Mouse (Mus musculus) heart, embryonic 11.5 days (tissue): Measurements from ENCODE around the gene Hat1. TPM values are rescaled to one million over a fixed set of nuclear protein-coding genes. Genes with fewer than 3 reads are reported as not detected.
A peak's percentile ranks its signal among the peaks of the same experiment; 100 is the strongest.

Experiments used
- ATAC-seq: fragments of 200-750 bp; cut with Nextera tagmentation; replicated peaks from 2 replicates; pipeline ENCODE4 v1.8.0; 2017; ENCODE audit warnings: moderate library complexity; ENCODE audit not compliant: insufficient number of reproducible peaks, low FRiP score, low TSS enrichment
- H3K27ac ChIP-seq: fragments of 300-500 bp; sonication (generic); 2 replicates; pipeline ENCODE4 v1.5.1; 2014; ENCODE audit warnings: mild to moderate bottlenecking, low read depth, low read length
- H3K27me3 ChIP-seq: fragments of 300-500 bp; sonication (generic); 2 replicates; pipeline ENCODE4 v1.6.1; 2014; ENCODE audit warnings: mild to moderate bottlenecking, low read length, mixed read lengths; ENCODE audit not compliant: control insufficient read depth, insufficient read depth
- H3K36me3 ChIP-seq: fragments of 300-500 bp; sonication (generic); 2 replicates; pipeline ENCODE4 v1.6.1; 2014; ENCODE audit warnings: mild to moderate bottlenecking, low read length, moderate library complexity, mixed read lengths; ENCODE audit not compliant: control insufficient read depth, insufficient read depth
- H3K4me1 ChIP-seq: fragments of 300-500 bp; sonication (generic); 2 replicates; pipeline ENCODE4 v1.6.1; 2014; ENCODE audit warnings: low read length; ENCODE audit not compliant: control insufficient read depth, insufficient read depth
- H3K4me2 ChIP-seq: fragments of 300-500 bp; sonication (generic); 2 replicates; pipeline ENCODE4 v1.6.1; 2014; ENCODE audit warnings: mild to moderate bottlenecking, moderate library complexity
- H3K4me3 ChIP-seq: fragments of 300-500 bp; sonication (generic); 2 replicates; pipeline ENCODE4 v1.5.1; 2014; ENCODE audit warnings: low read depth, low read length
- H3K9ac ChIP-seq: fragments of 300-500 bp; sonication (generic); 2 replicates; pipeline ENCODE4 v1.6.1; 2014; ENCODE audit warnings: mild to moderate bottlenecking, low read depth, low read length, moderate library complexity
- H3K9me3 ChIP-seq: fragments of 300-500 bp; sonication (generic); replicated peaks from 2 replicates; pipeline ENCODE4 v1.6.1; 2016; ENCODE audit warnings: low read length; ENCODE audit not compliant: control insufficient read depth
- WGBS: fragments of 180-500 bp; shearing (Covaris S2); extraction: QIAGEN DNeasy Blood & Tissue Kit; methylation state at CpG from one replicate; pipeline ENCODE4 v1.1.7; 2014; ENCODE audit not compliant: insufficient replicate concordance; 5-methylcytosine and 5-hydroxymethylcytosine counted together
- polyA plus RNA-seq: library from polyadenylated mRNA; unstranded; fragments of >200 nt; fragmentation: Nextera tagmentation; extraction: Ambion mirVana; gene quantifications from 2 replicates; pipeline ENCODE4 v1.2.1, GENCODE M21; 2014

Hat1 gene
- polyA plus RNA-seq, 1 experiment from 2014 or later: 144 TPM

- Histone ChIP-seq H3K4me3 (no peak overlapping the region), H3K27me3 (no peaks in the 10 kb centered on the region), H3K27ac (no peak overlapping the region), H3K4me1 (peaks cover 6% of the 10 kb centered on the region), H3K9me3 (no peaks in the 10 kb centered on the region), H3K36me3 (no peaks in the 10 kb centered on the region), H3K4me2 (no peak overlapping the region), H3K9ac (no peak overlapping the region)
- 87% methylated on average over 11 of the region's 11 CpGs for WGBS
- ATAC-seq: no peak
These were observed 37.6 kb upstream of the Hat1 start for GRCm38 (mm10) chr2:71350904-71351726.

- Histone ChIP-seq H3K4me2 (no peak overlapping the region), H3K4me3 (no peak overlapping the region), H3K36me3 (no peaks in the 10 kb centered on the region), H3K9me3 (no peaks in the 10 kb centered on the region), H3K4me1 (peaks cover 5% of the 10 kb centered on the region), H3K27me3 (no peaks in the 10 kb centered on the region), H3K9ac (no peak overlapping the region), H3K27ac (no peak overlapping the region)
- ATAC-seq: no peak
- 88% methylated on average over 3 of the region's 3 CpGs for WGBS
These were observed 37.1 kb upstream of the Hat1 start for GRCm38 (mm10) chr2:71351727-71351987.

GRCm38 (mm10) chr2:71353306-71354054 is 35.3 kb upstream of the Hat1 start:
- peak overlapping the region; percentile 17; the same call in 1 of the 2 replicates for H3K4me2 ChIP-seq
- ATAC-seq: no peak

GRCm38 (mm10) chr2:71354055-71354425 is 34.7 kb upstream of the Hat1 start:
- H3K27ac ChIP-seq: peak overlapping the region; percentile 16
- no peak overlapping the region for H3K9ac ChIP-seq
- no peak overlapping the region for H3K4me3 ChIP-seq
- H3K36me3 ChIP-seq: no peaks in the 10 kb centered on the region
- peaks cover 5% of the 10 kb centered on the region for H3K4me1 ChIP-seq
- H3K4me2 ChIP-seq: peak overlapping the region; percentile 17; the same call in 1 of the 2 replicates
- 41% methylated on average over 5 of the region's 5 CpGs for WGBS
- ATAC-seq: no peak
- H3K27me3 ChIP-seq: no peaks in the 10 kb centered on the region
- H3K9me3 ChIP-seq: no peaks in the 10 kb centered on the region

More at GRCm38 (mm10) chr2:71353306-71354054, 35.3 kb upstream of the Hat1 start:
- Histone ChIP-seq H3K27me3 (no peaks in the 10 kb centered on the region), H3K4me3 (no peak overlapping the region), H3K9me3 (no peaks in the 10 kb centered on the region), H3K36me3 (no peaks in the 10 kb centered on the region), H3K27ac (peak overlapping the region; percentile 16), H3K4me1 (peaks cover 5% of the 10 kb centered on the region), H3K9ac (no peak overlapping the region)
- 55% methylated on average over 10 of the region's 10 CpGs for WGBS

GRCm38 (mm10) chr2:71358347-71358746 is 30.4 kb upstream of the Hat1 start:
- H3K27me3 ChIP-seq: no peaks in the 10 kb centered on the region
- no peak overlapping the region for H3K4me2 ChIP-seq
- ATAC-seq: no peak
- no peak overlapping the region for H3K27ac ChIP-seq
- WGBS: 88% methylated on average over 5 of the region's 5 CpGs
- H3K36me3 ChIP-seq: no peaks in the 10 kb centered on the region
- H3K4me3 ChIP-seq: no peak overlapping the region
- peaks cover 5% of the 10 kb centered on the region for H3K4me1 ChIP-seq
- H3K9ac ChIP-seq: no peak overlapping the region
- H3K9me3 ChIP-seq: no peaks in the 10 kb centered on the region

GRCm38 (mm10) chr2:71360192-71360591 is 28.6 kb upstream of the Hat1 start:
- Histone ChIP-seq H3K4me3 (no peak overlapping the region), H3K4me1 (no peaks in the 10 kb centered on the region; the same call in 1 of the 2 replicates), H3K9ac (no peak overlapping the region), H3K4me2 (no peak overlapping the region), H3K36me3 (no peaks in the 10 kb centered on the region), H3K27ac (no peak overlapping the region), H3K27me3 (no peaks in the 10 kb centered on the region), H3K9me3 (no peaks in the 10 kb centered on the region)
- no peak for ATAC-seq
- whole genome bisulfite sequencing: 93% methylated on average over 1 of the region's 1 CpGs

GRCm38 (mm10) chr2:71366618-71367124 is 22.1 kb upstream of the Hat1 start:
- H3K4me1 ChIP-seq: peaks cover 2% of the 10 kb centered on the region; the same call in 1 of the 2 replicates
- peak overlapping the region; percentile 87 for H3K27ac ChIP-seq
- 11% methylated on average over 9 of the region's 9 CpGs for WGBS
- H3K4me2 ChIP-seq: peak overlapping the region; percentile 84
- no peaks in the 10 kb centered on the region for H3K27me3 ChIP-seq
- no peak for ATAC-seq
- peak overlapping the region; percentile 91 for H3K9ac ChIP-seq
- H3K9me3 ChIP-seq: no peaks in the 10 kb centered on the region
- H3K36me3 ChIP-seq: 0 out of 2 replicates have a peak, but pooled peaks cover 2% of the 10 kb centered on the region
- H3K4me3 ChIP-seq: peak overlapping the region; percentile 90

GRCm38 (mm10) chr2:71367125-71367880 is 21.5 kb upstream of the Hat1 start, which contains the start of gene Slc25a12:
TSS of gene Slc25a12 (minus strand) at chr2:71367749.
- peak; percentile 89 for ATAC-seq
- peak within 1 kb of the TSS; percentile 91 for H3K9ac ChIP-seq
- H3K27ac ChIP-seq: peak within 1 kb of the TSS; percentile 87
- WGBS: under 1% methylated on average over 57 of the region's 57 CpGs
- peak within 1 kb of the TSS; percentile 84 for H3K4me2 ChIP-seq
- no peaks in the 10 kb centered on the region for H3K27me3 ChIP-seq
- H3K36me3 ChIP-seq: 0 out of 2 replicates have a peak, but pooled peaks cover 2% of the 10 kb centered on the region
- H3K9me3 ChIP-seq: no peaks in the 10 kb centered on the region
- peaks cover 2% of the 10 kb centered on the region; the same call in 1 of the 2 replicates for H3K4me1 ChIP-seq
- peak within 1 kb of the TSS; percentile 90 for H3K4me3 ChIP-seq
